Mouse (Mus musculus) midbrain, postnatal 0 days (tissue): Measurements from ENCODE around the gene Plaur. TPM values are rescaled to one million over a fixed set of nuclear protein-coding genes. Genes with fewer than 3 reads are reported as not detected.

Source experiments
- ATAC-seq: fragments of 200-750 bp; cut with Nextera tagmentation; 2 replicates; pipeline ENCODE4 v1.8.0; 2017; ENCODE audit warnings: moderate number of reproducible peaks, mild to moderate bottlenecking, moderate TSS enrichment, moderate library complexity; ENCODE audit not compliant: low FRiP score
- DNase-seq: peaks from one replicate; pipeline ENCODE4 v3.0.0-alpha.2; 2015; ENCODE audit warnings: low spot score
- H3K27ac ChIP-seq: fragments of 300-500 bp; sonication (generic); 2 replicates; pipeline ENCODE4 v1.5.1; 2014; ENCODE audit warnings: low read depth, mild to moderate bottlenecking, low read length, mixed read lengths
- H3K27me3 ChIP-seq: fragments of 300-500 bp; sonication (generic); 2 replicates; pipeline ENCODE4 v1.6.1; 2014; ENCODE audit warnings: low read length, control low read depth, mixed read lengths; ENCODE audit not compliant: insufficient read depth
- H3K36me3 ChIP-seq: fragments of 300-500 bp; sonication (generic); 2 replicates; pipeline ENCODE4 v1.6.1; 2014; ENCODE audit warnings: low read length, control low read depth, mixed read lengths; ENCODE audit not compliant: insufficient read depth
- H3K4me1 ChIP-seq: fragments of 300-500 bp; sonication (generic); 2 replicates; pipeline ENCODE4 v1.6.1; 2014; ENCODE audit warnings: mild to moderate bottlenecking, control low read depth, antibody characterized with exemption, low read length, mixed read lengths; ENCODE audit not compliant: insufficient read depth
- H3K4me2 ChIP-seq: fragments of 300-500 bp; sonication (generic); 2 replicates; pipeline ENCODE4 v1.6.1; 2014; ENCODE audit warnings: low read depth, mild to moderate bottlenecking, low read length, mixed read lengths; ENCODE audit not compliant: poor library complexity, severe bottlenecking
- H3K4me3 ChIP-seq: fragments of 300-500 bp; sonication (generic); 2 replicates; pipeline ENCODE4 v1.5.1; 2014; ENCODE audit warnings: low read depth, mild to moderate bottlenecking, low read length, moderate library complexity
- H3K9ac ChIP-seq: fragments of 300-500 bp; sonication (generic); replicated peaks from 2 replicates; pipeline ENCODE4 v1.6.1; 2014; ENCODE audit warnings: mild to moderate bottlenecking, low read length, moderate library complexity, mixed read lengths; ENCODE audit not compliant: poor library complexity, severe bottlenecking
- H3K9me3 ChIP-seq: fragments of 300-500 bp; sonication (generic); 2 replicates; pipeline ENCODE4 v1.6.1; 2016; ENCODE audit warnings: low read length, control low read depth
- CTCF ChIP-seq: IDR thresholded peaks from 2 replicates; pipeline ENCODE4 v1.5.1; 2016; ENCODE audit warnings: antibody characterized with exemption, mild to moderate bottlenecking
- WGBS: fragments of 180-500 bp; shearing (Covaris S2); extraction: QIAGEN DNeasy Blood & Tissue Kit; methylation state at CpG from one replicate; pipeline ENCODE4 v1.1.7; 2014; 5-methylcytosine and 5-hydroxymethylcytosine counted together
- polyA plus RNA-seq: library from polyadenylated mRNA; unstranded; fragments of >200 nt; fragmentation: Nextera tagmentation; extraction: Ambion mirVana; gene quantifications from 2 replicates; pipeline ENCODE4 v1.2.1, GENCODE M21; 2015
- total RNA-seq: library from RNA; depleted of rRNA; stranded (reverse); fragments of >200 nt; gene quantifications from 2 replicates; pipeline ENCODE4 v1.2.3, GENCODE M21; 2014

The Plaur gene
- total and polyA plus RNA-seq, 2 experiments from 2014 or later = 1.1 to 3.7 TPM

- no peak overlapping the region for H3K9ac ChIP-seq
- H3K27me3 ChIP-seq = no peaks in the 10 kb centered on the region
- 65% methylated on average over 16 of the region's 16 CpGs for WGBS
- H3K9me3 ChIP-seq = no peaks in the 10 kb centered on the region
- H3K36me3 ChIP-seq = no peaks in the 10 kb centered on the region
- no peaks in the 10 kb centered on the region for H3K4me1 ChIP-seq
- no peak overlapping the region for H3K27ac ChIP-seq
- H3K4me2 ChIP-seq = no peak overlapping the region
- DNase-seq = peak; percentile 79
- TF ChIP-seq CTCF = no peak
- ATAC-seq = no peak
- no peak overlapping the region for H3K4me3 ChIP-seq
Measured at GRCm38 (mm10) chr7:24429413-24430112, 32.7 kb upstream of the Plaur start.

DNA sequence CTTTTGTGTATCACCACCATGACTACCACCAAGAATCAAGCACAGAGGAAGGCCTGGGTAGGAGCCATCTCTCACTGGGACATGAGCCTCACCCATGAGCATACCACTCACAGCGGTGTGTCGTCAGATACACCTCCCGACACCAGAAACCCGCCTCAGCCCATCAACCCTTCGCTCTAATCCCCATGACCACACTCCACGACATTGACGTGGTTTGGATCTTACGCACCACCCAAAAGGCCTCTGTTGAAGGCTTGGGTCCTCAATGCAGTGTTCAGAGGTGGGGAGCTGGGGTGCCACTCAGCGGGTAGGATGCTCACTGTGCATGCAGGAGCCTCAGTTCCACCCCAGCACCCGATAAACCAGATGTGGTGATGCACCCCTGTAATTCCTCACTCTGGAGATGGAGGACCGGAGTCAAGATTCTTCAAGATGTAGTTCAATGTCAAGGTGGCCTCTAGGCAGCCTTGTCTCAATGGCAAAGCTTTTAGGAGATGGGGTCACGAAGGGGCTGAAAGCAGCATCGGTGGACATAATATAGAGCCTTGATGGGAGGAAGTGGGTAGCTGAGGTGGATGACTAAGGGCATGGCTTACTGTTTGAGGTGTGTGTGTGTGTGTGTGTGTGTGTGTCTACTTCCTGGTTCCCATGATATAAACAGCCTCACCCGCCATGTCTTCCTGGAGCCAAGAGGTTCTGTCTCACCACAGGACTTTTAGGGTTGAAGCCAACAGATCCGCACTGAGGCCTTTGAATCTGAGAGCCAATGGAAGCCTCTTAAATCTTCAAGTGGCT, 31.5 kb upstream of the Plaur start:
- Histone ChIP-seq H3K36me3 (no peaks in the 10 kb centered on the region), H3K27ac (no peak overlapping the region), H3K4me1 (no peaks in the 10 kb centered on the region), H3K9me3 (no peaks in the 10 kb centered on the region), H3K4me3 (no peak overlapping the region), H3K27me3 (no peaks in the 10 kb centered on the region), H3K4me2 (no peak overlapping the region), H3K9ac (no peak overlapping the region)
- ATAC-seq = no peak
- WGBS = 92% methylated on average over 15 of the region's 15 CpGs
- no peak for TF ChIP-seq CTCF
- DNase-seq = no peak

GRCm38 (mm10) chr7:24431713-24432112, 30.6 kb upstream of the Plaur start:
- no peak for TF ChIP-seq CTCF
- Histone ChIP-seq H3K4me2 (no peak overlapping the region), H3K4me3 (no peak overlapping the region), H3K9me3 (no peaks in the 10 kb centered on the region), H3K27me3 (no peaks in the 10 kb centered on the region), H3K27ac (no peak overlapping the region), H3K4me1 (no peaks in the 10 kb centered on the region), H3K36me3 (no peaks in the 10 kb centered on the region), H3K9ac (no peak overlapping the region)
- DNase-seq = no peak
- no peak for ATAC-seq
- 71% methylated on average over 11 of the region's 11 CpGs for WGBS

- whole genome bisulfite sequencing = 66% methylated on average over 5 of the region's 5 CpGs
- Histone ChIP-seq H3K27me3 (no peaks in the 10 kb centered on the region), H3K36me3 (no peaks in the 10 kb centered on the region), H3K4me3 (no peak overlapping the region), H3K9me3 (no peaks in the 10 kb centered on the region), H3K27ac (no peak overlapping the region), H3K4me1 (no peaks in the 10 kb centered on the region), H3K9ac (no peak overlapping the region), H3K4me2 (no peak overlapping the region)
- DNase-seq = no peak
- no peak for ATAC-seq
- TF ChIP-seq CTCF = no peak
Measured at GRCm38 (mm10) chr7:24435305-24435704, 27.0 kb upstream of the Plaur start.

DNA sequence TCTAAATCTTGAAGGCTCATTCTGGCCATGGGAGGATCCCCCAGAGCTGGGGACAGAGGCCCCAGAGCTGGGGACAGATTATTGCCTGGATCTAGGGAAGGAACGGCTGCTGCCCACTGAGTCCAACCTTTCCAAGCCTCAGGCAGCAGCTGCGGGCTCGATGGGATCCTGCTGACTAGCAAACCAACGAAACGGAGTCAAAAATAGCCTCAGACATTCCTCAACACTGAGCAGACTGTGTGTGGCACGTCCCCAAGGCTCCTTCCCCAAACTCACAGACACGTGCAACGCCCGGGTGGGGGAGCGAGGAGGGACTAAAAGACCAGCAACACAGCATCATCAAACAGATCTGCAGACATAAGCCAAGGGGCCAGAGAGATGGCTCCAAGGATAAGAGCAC, 24.3 kb upstream of the Plaur start:
- no peaks in the 10 kb centered on the region for H3K36me3 ChIP-seq
- DNase-seq (no peak), ATAC-seq (no peak)
- no peaks in the 10 kb centered on the region for H3K27me3 ChIP-seq
- no peak overlapping the region for H3K4me2 ChIP-seq
- no peak overlapping the region for H3K27ac ChIP-seq
- TF ChIP-seq CTCF = no peak
- H3K4me1 ChIP-seq = no peaks in the 10 kb centered on the region
- no peaks in the 10 kb centered on the region for H3K9me3 ChIP-seq
- no peak overlapping the region for H3K9ac ChIP-seq
- no peak overlapping the region for H3K4me3 ChIP-seq
- WGBS = 69% methylated on average over 10 of the region's 10 CpGs

- TF ChIP-seq CTCF = no peak
- ATAC-seq (no peak), DNase-seq (no peak)
- H3K9me3 ChIP-seq = no peaks in the 10 kb centered on the region
- 85% methylated on average over 6 of the region's 6 CpGs for WGBS
- H3K4me3 ChIP-seq = no peak overlapping the region
- H3K36me3 ChIP-seq = no peaks in the 10 kb centered on the region
- H3K27me3 ChIP-seq = no peaks in the 10 kb centered on the region
- H3K4me1 ChIP-seq = no peaks in the 10 kb centered on the region
- H3K9ac ChIP-seq = no peak overlapping the region
- no peak overlapping the region for H3K27ac ChIP-seq
- H3K4me2 ChIP-seq = no peak overlapping the region
Measured at GRCm38 (mm10) chr7:24439191-24439590, 23.1 kb upstream of the Plaur start.
